In the genomic region with DNA sequence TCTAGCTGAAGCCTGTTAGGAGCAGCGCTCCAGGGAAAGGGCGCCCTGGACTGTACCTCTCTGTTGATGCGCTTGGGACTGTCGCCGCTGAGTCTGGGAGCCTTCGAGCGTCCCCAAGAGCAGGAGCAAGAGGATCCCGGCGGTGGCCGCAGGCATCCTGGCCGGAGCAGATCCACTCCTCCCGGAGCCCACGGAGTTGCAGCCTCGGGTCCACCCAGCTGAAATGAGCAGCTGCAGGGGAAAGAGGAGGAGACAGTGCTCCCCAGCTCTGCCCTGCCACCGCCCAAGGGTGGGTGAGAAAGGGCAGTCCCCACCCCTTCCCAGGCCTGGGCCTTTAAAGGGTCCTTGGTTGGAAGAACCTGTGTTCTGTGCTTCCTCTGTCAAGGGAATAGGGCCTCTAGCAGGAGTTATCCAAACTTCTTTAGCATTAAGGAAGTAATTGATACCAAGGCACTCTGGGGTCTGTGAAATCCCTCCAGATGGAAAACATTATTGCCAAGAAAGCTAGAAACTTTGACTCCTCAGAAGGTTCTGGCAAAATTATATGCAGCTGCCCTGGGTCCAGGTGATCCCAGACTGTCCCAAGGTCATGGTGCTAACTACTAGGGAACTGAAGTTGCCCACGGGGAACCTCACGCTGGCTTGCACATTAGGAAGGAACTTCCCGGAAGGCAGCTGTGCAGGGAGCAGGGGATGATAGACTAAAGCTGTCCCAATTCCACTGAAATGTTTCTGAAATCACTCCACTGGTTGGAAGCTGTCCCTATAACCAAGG, we compare ENCODE assay signal across 7 mouse cellular contexts. TPM values are rescaled to one million over a fixed set of nuclear protein-coding genes. Genes with fewer than 3 reads are reported as not detected.
A peak's percentile ranks its signal among the peaks of the same experiment; 100 is the strongest.
DNase-seq lines count a peak whose midpoint lies in the region; ATAC-seq and TF ChIP-seq lines count a peak whose summit lies in the region.

No protein-coding gene starts in this region.

- no peak overlapping the region for H3K27ac ChIP-seq in ES-E14 (ENCODE audit: insufficient read depth, low read depth, low read length, poor library complexity, severe bottlenecking)
- no peak overlapping the region for H3K27ac ChIP-seq in brown adipose tissue, adult 24 weeks (replicated peaks; ENCODE audit: low read depth, low read length)
- H3K27ac ChIP-seq in hindbrain, embryonic 16.5 days (ENCODE audit: low read depth, low read length), result no peak overlapping the region
- no peak overlapping the region for H3K27ac ChIP-seq in liver, embryonic 11.5 days (ENCODE audit: low read depth, low read length)
- no peak overlapping the region for H3K27ac ChIP-seq in neural tube, embryonic 13.5 days (replicated peaks)

- peak overlapping the region; percentile 50 to 61; a peak in 3 of 4 replicates for H3K4me3 ChIP-seq in ES-E14 (ENCODE audit: insufficient read depth in 1 of 2, low read depth in 1 of 2, low read length in 2 of 2, poor library complexity in 1 of 2, severe bottlenecking in 1 of 2)
- peak overlapping the region; percentile 43 for H3K4me3 ChIP-seq in brown adipose tissue, adult 24 weeks (ENCODE audit: insufficient read depth, low read depth, low read length)
- peak overlapping the region; percentile 34 for H3K4me3 ChIP-seq in hindbrain, embryonic 16.5 days (ENCODE audit: low read length)
- H3K4me3 ChIP-seq in liver, embryonic 11.5 days (ENCODE audit: low read depth, low read length), result peak overlapping the region; percentile 26; the same call in 1 of the 2 replicates
- peak overlapping the region; percentile 33 for H3K4me3 ChIP-seq in neural tube, embryonic 13.5 days

- H3K9me3 ChIP-seq in ES-E14 (ENCODE audit: control insufficient read depth, insufficient read depth, low read depth, low read length), result no peaks in the 10 kb centered on the region
- no peaks in the 10 kb centered on the region for H3K9me3 ChIP-seq in hindbrain, embryonic 16.5 days (ENCODE audit: control insufficient read depth, low read length)
- H3K9me3 ChIP-seq in liver, embryonic 11.5 days (ENCODE audit: control insufficient read depth, low read length), result no peaks in the 10 kb centered on the region
- H3K9me3 ChIP-seq in neural tube, embryonic 13.5 days, result no peaks in the 10 kb centered on the region

- ATAC-seq in hindbrain, embryonic 16.5 days, result peak; percentile 70
- 0 out of 2 replicates have a peak, but pooled peaks have one; percentile 31 for ATAC-seq in liver, embryonic 11.5 days (replicated peaks; ENCODE audit: low FRiP score)
- peak; percentile 47; the same call in 1 of the 2 replicates for ATAC-seq in neural tube, embryonic 13.5 days (ENCODE audit: low read depth)

- no peaks in the 10 kb centered on the region for H3K4me1 ChIP-seq in ES-E14 (ENCODE audit: control insufficient read depth in 2 of 2, insufficient read depth in 2 of 2, low read length in 2 of 2, poor library complexity in 1 of 2)
- H3K4me1 ChIP-seq in brown adipose tissue, adult 24 weeks (ENCODE audit: control insufficient read depth, insufficient read depth, insufficient read length, low read length), result no peaks in the 10 kb centered on the region
- peaks cover 4% of the 10 kb centered on the region for H3K4me1 ChIP-seq in hindbrain, embryonic 16.5 days (ENCODE audit: control insufficient read depth, insufficient read depth, low read depth, low read length)
- no peaks in the 10 kb centered on the region for H3K4me1 ChIP-seq in liver, embryonic 11.5 days (replicated peaks; ENCODE audit: control insufficient read depth, insufficient read depth, low read length)
- H3K4me1 ChIP-seq in neural tube, embryonic 13.5 days (replicated peaks), result peaks cover 4% of the 10 kb centered on the region

- H3K36me3 ChIP-seq in ES-E14 (ENCODE audit: control insufficient read depth, insufficient read depth, low read length, poor library complexity, severe bottlenecking), result no peaks in the 10 kb centered on the region
- H3K36me3 ChIP-seq in hindbrain, embryonic 16.5 days (ENCODE audit: control insufficient read depth, insufficient read depth, low read length), result no peaks in the 10 kb centered on the region
- H3K36me3 ChIP-seq in liver, embryonic 11.5 days (ENCODE audit: control insufficient read depth, insufficient read depth, low read length), result no peaks in the 10 kb centered on the region
- H3K36me3 ChIP-seq in neural tube, embryonic 13.5 days, result no peaks in the 10 kb centered on the region

- peak overlapping the region; percentile 5; the same call in 1 of the 2 replicates for H3K9ac ChIP-seq in ES-E14 (ENCODE audit: insufficient read depth, low read depth, low read length, poor library complexity, severe bottlenecking)
- peak overlapping the region; percentile 59 for H3K9ac ChIP-seq in hindbrain, embryonic 16.5 days (ENCODE audit: low read depth, low read length)
- H3K9ac ChIP-seq in liver, embryonic 11.5 days (ENCODE audit: low read depth, low read length), result no peak overlapping the region
- H3K9ac ChIP-seq in neural tube, embryonic 13.5 days, result peak overlapping the region; percentile 53

- H3K27me3 ChIP-seq in hindbrain, embryonic 16.5 days (replicated peaks; ENCODE audit: control insufficient read depth, insufficient read depth, low read length), result 0 out of 2 replicates have a peak, but pooled peaks cover 2% of the 10 kb centered on the region
- no peaks in the 10 kb centered on the region for H3K27me3 ChIP-seq in liver, embryonic 11.5 days (replicated peaks; ENCODE audit: control insufficient read depth, insufficient read depth, low read length)
- H3K27me3 ChIP-seq in neural tube, embryonic 13.5 days, result no peaks in the 10 kb centered on the region

- no peak for DNase-seq in ES-E14 (ENCODE audit: low read depth, low spot score)
- DNase-seq in gastrocnemius, postnatal 10 days, result peak; percentile 60
- DNase-seq in liver, embryonic 11.5 days (ENCODE audit: low spot score), result peak; percentile 32
- no peak for DNase-seq in thymus, postnatal 25 days

- in situ Hi-C loops in ES-E14 (cut with MboI; ENCODE audit: low sequenced_read_pairs in 2 of 2, unreplicated experiment in 2 of 2), result no loop called here

- H3K4me2 ChIP-seq in hindbrain, embryonic 16.5 days (ENCODE audit: low read length), result peak overlapping the region; percentile 63
- H3K4me2 ChIP-seq in liver, embryonic 11.5 days, result peak overlapping the region; percentile 63
- H3K4me2 ChIP-seq in neural tube, embryonic 13.5 days, result peak overlapping the region; percentile 50

- 14% methylated on average over 18 of the region's 18 CpGs for WGBS in hindbrain, embryonic 16.5 days
- WGBS in liver, embryonic 11.5 days, result 20% methylated on average over 18 of the region's 18 CpGs
- 15% methylated on average over 17 of the region's 18 CpGs for WGBS in neural tube, embryonic 13.5 days

TF ChIP-seq in ES-E14, 5 proteins besides CTCF, POLR2A, EP300 and RAD21:
- no peak for TF ChIP-seq CHD2 (IDR thresholded peaks at IDR 0.05; ENCODE audit: low read depth, low read length)
- no peak for TF ChIP-seq ZC3H11A (IDR thresholded peaks at IDR 0.05; ENCODE audit: borderline replicate concordance, low read depth, low read length)
- TF ChIP-seq HCFC1 (IDR thresholded peaks at IDR 0.05; ENCODE audit: borderline replicate concordance, insufficient read depth, low read length), result no peak
- no peak for TF ChIP-seq MAFK (IDR thresholded peaks at IDR 0.05; ENCODE audit: insufficient read depth, low read depth, low read length)
- TF ChIP-seq ZNF384 (IDR thresholded peaks at IDR 0.05; ENCODE audit: low read depth, low read length), result no peak

RNA-seq across cellular contexts. Expression of gene Lama2, which starts 2.7 kb away (rescaled TPM):
- 0.09 and 0.63 TPM in 2 replicates for total RNA-seq in ES-E14 (2012; rRNA removed)
- 7.3 and 7.6 TPM in 2 replicates for polyA plus RNA-seq in brown adipose tissue, adult 24 weeks (2012; ENCODE audit: insufficient read depth, insufficient read length, missing spikeins)
- 100 to 1,000 TPM; 177 to 203 TPM for total RNA-seq in gastrocnemius, postnatal 10 days (2021)
- 5.8 and 7.4 TPM in 2 replicates for polyA plus RNA-seq in hindbrain, embryonic 16.5 days (2015; fragmentation: Nextera tagmentation; extraction: Ambion mirVana)
- polyA plus RNA-seq in liver, embryonic 11.5 days (2014; fragmentation: Nextera tagmentation; extraction: Ambion mirVana), result 1.8 and 1.9 TPM in 2 replicates
- polyA plus RNA-seq in neural tube, embryonic 13.5 days (2015; fragmentation: Nextera tagmentation; extraction: Ambion mirVana), result 9.1 and 10.5 TPM in 2 replicates

Comparison
In these comparisons a context has a peak if more than half of its experiments do, and no peak if none do; other contexts are left out.
1. DNase-seq: peak in gastrocnemius, postnatal 10 days (single experiment) and liver, embryonic 11.5 days (single experiment); none in ES-E14 (single experiment) and thymus, postnatal 25 days (single experiment).
2. Peak in every context shown above with its lines, with median percentiles within 50 percentile points of each other: H3K4me3 ChIP-seq, ATAC-seq and H3K4me2 ChIP-seq.